8 mouse cellular contexts compared by ENCODE assay signal in the genomic region with DNA sequence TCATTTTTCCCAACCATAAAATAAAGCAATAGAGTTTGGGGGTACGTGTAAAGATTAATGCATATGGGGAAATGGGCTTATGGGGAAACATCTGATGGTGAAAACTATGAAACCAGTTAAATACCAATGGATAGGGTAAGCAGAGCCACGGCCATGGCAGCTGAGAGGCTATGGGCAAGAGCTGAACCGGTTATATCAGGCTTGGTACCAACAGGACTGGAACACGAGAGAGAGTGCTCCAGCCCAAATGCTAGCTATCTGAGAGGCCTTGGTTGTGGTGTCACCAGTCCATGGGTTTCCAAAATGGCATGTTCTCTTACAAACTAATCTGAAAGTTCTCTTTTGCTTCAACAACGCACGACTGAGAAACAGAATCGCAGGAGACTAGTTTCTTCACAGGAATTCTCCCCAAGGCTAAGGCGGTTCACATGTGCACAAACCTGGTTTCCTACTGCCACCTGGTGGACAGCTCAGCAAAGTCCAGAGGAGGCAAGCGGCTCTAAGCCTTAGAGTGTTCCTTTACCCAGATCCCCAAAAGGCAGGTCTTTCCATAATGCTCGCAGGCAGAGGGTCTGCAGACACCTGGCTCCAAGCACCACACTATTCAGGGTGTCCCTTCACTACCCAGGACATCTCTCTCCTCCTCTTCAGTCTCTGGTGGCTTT.
A peak's percentile ranks its signal among the peaks of the same experiment; 100 is the strongest.
DNase-seq lines count a peak whose midpoint lies in the region; ATAC-seq and TF ChIP-seq lines count a peak whose summit lies in the region.

No protein-coding gene starts in this region.

- H3K4me1 ChIP-seq in kidney, adult 2 months (ENCODE audit: control insufficient read depth, insufficient read depth, low read length) = no peaks in the 10 kb centered on the region
- no peaks in the 10 kb centered on the region for H3K4me1 ChIP-seq in midbrain, embryonic 12.5 days
- no peaks in the 10 kb centered on the region for H3K4me1 ChIP-seq in stomach, embryonic 15.5 days

- no peak overlapping the region for H3K4me3 ChIP-seq in kidney, adult 2 months (ENCODE audit: insufficient read depth, low read depth, low read length)
- H3K4me3 ChIP-seq in midbrain, embryonic 12.5 days = no peak overlapping the region
- H3K4me3 ChIP-seq in stomach, embryonic 15.5 days (replicated peaks) = no peak overlapping the region

- no peaks in the 10 kb centered on the region for H3K9me3 ChIP-seq in midbrain, embryonic 12.5 days
- H3K9me3 ChIP-seq in stomach, embryonic 15.5 days = no peaks in the 10 kb centered on the region

- WGBS in kidney, adult 2 months = 21% methylated on average over 10 of the region's 10 CpGs
- 36% methylated on average over 10 of the region's 10 CpGs for WGBS in midbrain, embryonic 12.5 days
- WGBS in stomach, embryonic 15.5 days = 30% methylated on average over 10 of the region's 10 CpGs

- DNase-seq in spleen, postnatal 10 days (ENCODE audit: low spot score in 2 of 2) = peak; percentile 4 to 52
- no peak for DNase-seq in spleen, postnatal 36 days (ENCODE audit: low spot score in 2 of 2)
- peak; percentile 75 to 79 for DNase-seq in cerebellum, postnatal 36 days
- peak; percentile 76 to 81 for DNase-seq in frontal cortex, postnatal 36 days (ENCODE audit: low spot score in 2 of 2)
- DNase-seq in kidney, adult 2 months = peak; percentile 61
- peak; percentile 80 for DNase-seq in left cerebral cortex, postnatal 4 days

- H3K4me2 ChIP-seq in midbrain, embryonic 12.5 days (replicated peaks) = no peak overlapping the region
- H3K4me2 ChIP-seq in stomach, embryonic 15.5 days = no peak overlapping the region

- no peaks in the 10 kb centered on the region for H3K36me3 ChIP-seq in kidney, adult 2 months (ENCODE audit: control insufficient read depth, insufficient read depth, low read length)
- H3K36me3 ChIP-seq in midbrain, embryonic 12.5 days = no peaks in the 10 kb centered on the region
- no peaks in the 10 kb centered on the region for H3K36me3 ChIP-seq in stomach, embryonic 15.5 days

- no peak overlapping the region for H3K9ac ChIP-seq in midbrain, embryonic 12.5 days (replicated peaks)
- no peak overlapping the region for H3K9ac ChIP-seq in stomach, embryonic 15.5 days

- intact Hi-C loops in left cerebral cortex, postnatal 4 days (cut with DNase I) = loop anchor here (5.0 to 10.0 kb wide), 2 partner anchors 1636 to 1904 kb away; partner anchors contain the start of gene Cntnap2

- TF ChIP-seq CTCF in kidney, adult 2 months (conservative IDR thresholded peaks at IDR 0.05; ENCODE audit: insufficient read depth, insufficient read length, low read depth, low read length) = peak; percentile 85

- ATAC-seq in midbrain, embryonic 12.5 days (ENCODE audit: low FRiP score, low read depth) = peak; percentile 97
- peak; percentile 79; the same call in 1 of the 2 replicates for ATAC-seq in stomach, embryonic 15.5 days (ENCODE audit: insufficient read depth, low FRiP score, low read depth)

- no peak overlapping the region for H3K27ac ChIP-seq in kidney, adult 2 months (ENCODE audit: insufficient read depth, low read depth, low read length)
- H3K27ac ChIP-seq in midbrain, embryonic 12.5 days (replicated peaks) = no peak overlapping the region
- no peak overlapping the region for H3K27ac ChIP-seq in stomach, embryonic 15.5 days

- no peaks in the 10 kb centered on the region; the same call in 1 of the 2 replicates for H3K27me3 ChIP-seq in kidney, adult 2 months (replicated peaks; ENCODE audit: control insufficient read depth, insufficient read depth, low read length)
- no peaks in the 10 kb centered on the region for H3K27me3 ChIP-seq in midbrain, embryonic 12.5 days
- H3K27me3 ChIP-seq in stomach, embryonic 15.5 days (replicated peaks) = no peaks in the 10 kb centered on the region

- TF ChIP-seq POLR2A in kidney, adult 2 months (IDR thresholded peaks at IDR 0.05; ENCODE audit: low read depth, low read length) = no peak

Comparison
In these comparisons a context has a peak if more than half of its experiments do, and no peak if none do; other contexts are left out.
1. DNase-seq: peak in spleen, postnatal 10 days (2 of 2), cerebellum, postnatal 36 days (2 of 2), frontal cortex, postnatal 36 days (2 of 2), kidney, adult 2 months (single experiment) and left cerebral cortex, postnatal 4 days (single experiment); none in spleen, postnatal 36 days (0 of 2).